Mouse (Mus musculus): Measurements from ENCODE around the gene Zdhhc22.

Zdhhc22 gene

DNA sequence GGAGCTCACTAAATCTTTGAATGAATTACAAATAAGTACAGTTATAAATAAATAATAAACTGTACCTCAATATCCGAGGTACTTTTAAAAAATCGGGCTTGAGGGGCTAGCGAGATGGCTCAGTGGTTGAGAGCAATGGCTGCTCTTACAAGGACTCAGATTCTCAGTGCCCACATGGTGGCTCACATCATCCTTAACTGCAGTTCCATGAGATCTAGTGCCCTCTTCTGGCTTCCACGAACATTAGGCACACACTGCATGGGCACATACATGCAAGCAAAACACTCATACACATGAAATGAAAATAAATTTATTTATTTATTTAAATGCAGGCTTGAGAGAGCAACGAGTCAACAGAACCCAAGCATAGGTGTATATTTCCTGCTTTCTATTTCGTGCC lies 5.7 kb upstream of the Zdhhc22 start:
- no peak for DNase-seq (ENCODE audit: low spot score)

DNA sequence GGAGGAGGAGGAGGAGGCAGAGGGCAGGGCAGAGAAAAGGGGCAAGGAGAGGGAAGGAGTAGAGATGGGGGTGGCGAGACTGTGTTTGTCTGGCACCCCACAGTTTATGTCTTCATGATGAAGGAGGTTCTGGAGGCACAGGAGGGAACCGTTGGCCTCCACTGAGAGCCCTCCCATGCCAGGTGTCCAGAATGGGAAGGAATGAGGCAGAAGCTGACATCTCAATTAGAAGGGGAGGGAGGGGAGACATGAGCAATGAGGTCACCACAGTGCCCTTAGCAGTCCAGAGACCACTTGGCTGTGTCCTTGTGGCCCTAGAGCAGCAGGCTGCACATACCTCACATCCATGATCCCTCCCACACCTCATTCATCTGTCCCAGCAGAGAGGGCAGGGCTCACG lies 4.5 kb upstream of the Zdhhc22 start:
- no peak for DNase-seq (ENCODE audit: low spot score)

DNA sequence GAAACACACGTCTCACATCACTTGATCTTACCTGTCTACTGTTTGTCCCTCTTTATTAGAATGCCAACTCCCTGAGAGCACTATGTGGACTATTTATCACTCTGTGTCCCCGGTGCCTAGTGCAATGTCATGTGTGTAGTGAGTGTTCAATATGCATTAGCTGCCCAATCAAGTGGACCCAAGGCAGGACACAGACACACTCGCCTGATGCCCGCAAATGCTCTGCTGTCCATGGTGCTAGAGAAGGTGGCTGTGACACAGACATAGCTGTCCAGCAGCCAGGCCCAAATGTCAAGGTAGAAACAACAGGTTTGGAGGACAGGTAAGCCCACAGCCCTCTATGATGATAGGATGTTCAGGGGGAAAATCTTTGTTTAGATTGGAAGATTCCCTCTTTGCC lies 3.9 kb upstream of the Zdhhc22 start:
- no peak for DNase-seq (ENCODE audit: low spot score)

DNA sequence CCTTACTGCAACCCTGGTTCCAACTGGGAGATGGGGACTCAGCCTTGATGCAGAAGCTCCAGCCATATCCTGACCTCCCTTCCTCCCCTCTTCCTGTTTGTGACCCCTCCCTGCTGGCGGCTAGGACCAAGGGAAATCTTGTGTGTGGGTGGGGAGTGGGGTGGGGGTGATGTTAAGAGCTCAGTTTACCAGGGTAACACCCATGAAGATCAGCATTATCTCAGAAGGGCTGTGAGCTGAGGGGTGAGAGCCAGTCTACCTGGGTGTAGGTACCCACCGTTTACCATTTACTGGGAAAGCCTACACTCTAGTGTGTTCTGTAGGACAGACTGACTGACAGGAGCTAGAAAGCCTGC lies 503 bp upstream of the Zdhhc22 start:
- DNase-seq (ENCODE audit: low spot score): no peak

DNA sequence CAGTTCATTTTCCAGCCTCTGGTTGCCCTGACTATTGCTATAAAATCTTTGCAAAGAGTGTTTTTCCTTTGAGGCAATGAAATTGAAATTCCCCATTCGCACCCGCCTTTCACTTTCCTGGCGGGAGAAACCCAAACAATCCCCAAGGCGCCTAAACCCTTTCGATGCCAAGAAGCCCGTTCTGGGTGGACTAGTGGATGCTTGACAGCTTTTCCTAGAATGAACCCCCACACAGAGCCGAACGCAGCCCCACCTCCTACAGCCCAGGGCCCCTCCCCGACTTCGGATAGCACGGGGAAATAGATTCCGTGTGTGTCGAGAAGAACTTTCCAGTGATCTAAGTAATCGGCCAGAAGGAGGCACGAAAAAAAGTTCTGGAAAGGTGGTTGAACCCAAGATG lies 852 bp downstream of the Zdhhc22 start:
- DNase-seq (ENCODE audit: low spot score): no peak

DNA sequence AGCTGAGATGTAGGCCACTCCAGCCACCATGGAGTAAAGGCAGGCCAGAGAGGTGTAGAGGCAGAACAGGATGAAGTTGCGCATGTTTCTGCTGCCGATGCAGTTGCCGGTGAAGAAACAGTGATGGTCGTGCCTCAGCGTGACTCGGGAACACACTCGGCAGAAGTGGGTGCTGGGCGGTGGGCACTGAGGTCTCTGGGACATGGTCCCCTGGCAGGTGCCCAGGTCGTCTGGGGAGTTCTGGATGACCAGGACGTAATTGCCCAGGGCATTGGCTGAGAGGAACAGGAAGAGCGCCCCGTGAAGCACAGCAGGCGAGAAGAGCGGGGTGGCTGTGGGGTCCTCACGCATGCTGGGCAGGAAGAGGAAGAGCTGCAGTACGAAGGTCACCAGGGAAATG lies 2.0 kb downstream of the Zdhhc22 start:
- no peak for DNase-seq (ENCODE audit: low spot score)

DNA sequence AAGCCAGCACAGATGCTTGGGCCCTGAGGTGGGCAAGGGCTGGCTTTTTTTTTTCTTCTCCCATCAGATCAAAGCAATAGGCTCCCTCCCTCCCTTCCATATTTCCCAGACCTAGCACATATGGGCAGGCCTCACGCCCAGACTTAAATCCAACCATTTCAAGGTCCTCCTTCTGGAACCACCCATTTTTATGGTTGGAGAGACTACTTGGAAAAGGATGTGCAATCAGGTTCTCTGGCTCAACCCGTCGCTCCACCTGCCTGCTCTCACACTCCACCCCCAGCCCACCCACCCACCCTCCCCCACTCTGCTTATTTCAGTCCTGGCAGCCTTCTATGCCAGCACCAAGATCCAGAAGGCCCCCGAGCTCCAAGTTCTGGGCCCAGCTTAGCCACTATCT lies 3.7 kb downstream of the Zdhhc22 start:
- DNase-seq (ENCODE audit: low spot score): no peak

DNA sequence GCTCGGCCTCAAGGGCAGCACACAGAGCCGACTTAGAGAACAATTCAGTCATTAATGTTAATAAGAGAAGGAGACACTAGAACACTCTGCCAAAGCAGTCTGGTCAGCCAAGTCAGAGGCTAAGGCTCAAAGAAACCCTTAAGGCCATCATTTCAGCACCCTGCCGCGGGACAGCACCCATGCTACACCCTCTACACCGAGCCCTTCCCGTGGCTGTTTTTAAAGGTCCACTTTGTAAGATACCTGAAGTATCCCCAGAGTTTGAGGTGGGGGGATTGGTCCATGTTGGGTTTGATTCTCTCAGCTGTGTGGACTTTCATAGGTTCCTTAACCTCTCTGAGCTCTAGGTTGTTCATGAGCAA lies 6.1 kb downstream of the Zdhhc22 start:
- peak; percentile 60 for DNase-seq (ENCODE audit: low spot score)

DNA sequence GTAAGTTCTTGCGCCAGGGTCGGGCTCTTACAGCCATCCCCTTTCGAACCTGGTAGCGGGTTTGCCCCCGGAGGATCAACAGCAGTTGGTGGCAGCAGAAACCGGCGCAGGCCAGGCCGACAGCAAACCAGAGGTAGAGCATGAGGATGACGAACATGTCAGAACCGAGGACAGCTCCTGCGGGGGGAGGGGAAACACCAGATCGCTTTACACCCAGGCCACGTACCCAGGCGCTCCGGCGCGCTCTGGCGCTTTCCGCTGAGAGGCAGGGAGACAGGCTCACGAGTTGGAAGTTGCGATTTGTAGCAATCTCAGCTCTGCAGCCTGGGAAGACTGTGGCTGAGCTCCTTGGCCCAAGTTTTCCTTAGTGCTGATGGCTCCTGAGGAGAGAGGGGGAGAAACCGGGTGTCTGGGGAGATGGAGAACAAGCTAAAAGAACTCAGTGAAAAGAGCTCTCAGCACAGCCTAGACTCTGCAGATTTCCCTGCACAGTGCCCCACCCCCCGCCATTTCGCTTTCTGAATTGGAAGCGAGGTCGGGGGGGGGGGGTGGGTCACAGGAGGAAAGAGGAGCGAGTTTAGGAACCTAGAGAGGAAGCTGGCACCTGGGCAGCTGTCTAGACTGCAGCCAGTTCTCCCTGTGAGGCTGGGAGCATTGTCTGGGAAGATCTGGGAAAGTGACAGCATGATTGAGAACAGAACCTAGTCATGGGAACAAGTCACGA lies 6.6 kb downstream of the Zdhhc22 start:
- DNase-seq (ENCODE audit: low spot score): peak; percentile 69

DNA sequence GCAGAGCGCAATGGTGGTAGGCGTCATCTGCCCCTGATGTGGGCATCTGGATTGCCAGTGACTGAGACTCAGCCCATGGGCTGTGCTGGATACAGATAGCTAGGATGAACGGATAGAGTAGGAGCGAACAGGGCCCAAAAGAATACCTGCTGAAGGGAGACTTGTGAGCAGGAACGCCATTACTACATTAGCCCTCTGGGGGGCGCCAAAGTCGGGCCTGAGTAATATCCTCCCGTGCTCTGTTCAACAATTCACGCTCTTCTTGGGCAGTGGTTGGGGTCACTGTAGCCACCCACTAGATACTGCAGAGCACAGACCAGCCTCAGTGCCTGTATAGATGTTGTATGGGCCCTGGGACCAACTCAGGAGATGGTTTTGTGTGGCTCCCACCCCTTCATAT lies 9.1 kb downstream of the Zdhhc22 start:
- DNase-seq (ENCODE audit: low spot score): no peak

DNA sequence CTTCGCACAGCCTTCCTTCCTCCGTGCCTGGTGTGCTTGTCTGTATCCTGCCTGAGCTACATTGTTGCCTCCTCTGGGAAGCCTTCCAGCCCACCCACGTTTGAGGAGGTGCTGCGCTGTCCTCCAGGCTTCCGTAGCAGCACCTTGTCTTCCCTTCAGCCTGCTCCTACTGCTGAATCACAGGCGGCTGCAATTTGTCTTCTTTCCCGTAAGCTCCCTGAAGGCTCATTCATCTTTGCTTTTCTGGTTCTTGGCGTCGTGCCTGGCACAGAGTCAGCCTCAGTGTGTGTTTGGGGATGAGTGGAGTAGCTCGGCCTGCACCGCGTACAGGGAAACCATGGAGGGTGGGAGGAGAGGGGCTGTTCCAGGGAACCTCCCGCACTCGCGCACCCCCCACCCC lies 12.4 kb downstream of the Zdhhc22 start:
- DNase-seq (ENCODE audit: low spot score): peak; percentile 41

DNA sequence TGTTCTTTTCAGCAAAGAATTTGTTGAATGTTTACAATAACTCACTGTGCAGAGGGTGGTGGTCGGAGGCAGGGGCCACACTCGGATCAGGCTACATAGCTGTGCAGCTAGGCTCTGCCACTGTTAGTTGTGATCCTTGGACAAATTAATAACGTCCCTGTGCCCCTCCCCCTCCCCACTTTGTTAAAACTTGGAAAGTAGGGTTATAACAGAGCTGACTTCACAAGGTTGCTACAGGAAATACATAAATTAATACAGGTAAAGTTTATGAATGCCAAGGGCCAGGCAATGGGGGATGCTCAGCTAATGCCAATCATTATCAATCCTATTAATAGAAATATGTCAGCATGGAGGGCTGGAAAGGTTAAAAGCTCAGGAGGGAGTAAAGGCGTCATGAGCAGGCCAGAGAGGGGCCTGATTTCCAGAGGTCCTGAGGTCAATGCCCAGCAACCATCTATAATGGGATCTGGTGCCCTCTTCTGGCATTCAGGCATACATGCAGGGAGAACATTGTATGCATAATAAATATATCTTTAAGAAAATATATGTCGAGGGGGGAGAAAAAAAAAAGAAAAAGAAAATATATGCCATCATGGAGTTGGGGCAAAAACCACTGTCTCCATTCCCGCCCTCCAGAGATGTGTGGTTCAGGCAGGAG lies 13.6 kb downstream of the Zdhhc22 start:
- DNase-seq (ENCODE audit: low spot score): no peak

DNA sequence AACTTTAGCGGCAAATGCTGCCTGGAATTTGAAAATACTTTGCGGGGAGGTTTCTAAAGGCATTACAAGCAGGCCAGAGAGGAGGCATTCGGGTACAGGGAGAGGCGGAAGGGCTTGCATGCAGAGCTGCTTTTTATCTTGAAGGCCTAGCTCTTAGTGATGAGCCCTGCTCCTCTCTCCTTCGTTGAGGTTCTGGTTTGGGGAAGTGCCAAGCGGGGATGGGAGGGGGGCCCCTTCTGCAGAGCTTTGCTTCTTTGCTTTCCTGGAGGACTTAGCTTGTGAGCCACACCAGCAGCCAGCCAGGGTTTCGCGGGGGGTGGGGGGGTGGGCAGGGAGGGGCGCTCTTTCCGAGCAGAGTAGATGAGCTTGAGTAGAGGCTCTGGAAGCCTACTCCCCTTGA lies 14.5 kb downstream of the Zdhhc22 start:
- no peak for DNase-seq (ENCODE audit: low spot score)

DNA sequence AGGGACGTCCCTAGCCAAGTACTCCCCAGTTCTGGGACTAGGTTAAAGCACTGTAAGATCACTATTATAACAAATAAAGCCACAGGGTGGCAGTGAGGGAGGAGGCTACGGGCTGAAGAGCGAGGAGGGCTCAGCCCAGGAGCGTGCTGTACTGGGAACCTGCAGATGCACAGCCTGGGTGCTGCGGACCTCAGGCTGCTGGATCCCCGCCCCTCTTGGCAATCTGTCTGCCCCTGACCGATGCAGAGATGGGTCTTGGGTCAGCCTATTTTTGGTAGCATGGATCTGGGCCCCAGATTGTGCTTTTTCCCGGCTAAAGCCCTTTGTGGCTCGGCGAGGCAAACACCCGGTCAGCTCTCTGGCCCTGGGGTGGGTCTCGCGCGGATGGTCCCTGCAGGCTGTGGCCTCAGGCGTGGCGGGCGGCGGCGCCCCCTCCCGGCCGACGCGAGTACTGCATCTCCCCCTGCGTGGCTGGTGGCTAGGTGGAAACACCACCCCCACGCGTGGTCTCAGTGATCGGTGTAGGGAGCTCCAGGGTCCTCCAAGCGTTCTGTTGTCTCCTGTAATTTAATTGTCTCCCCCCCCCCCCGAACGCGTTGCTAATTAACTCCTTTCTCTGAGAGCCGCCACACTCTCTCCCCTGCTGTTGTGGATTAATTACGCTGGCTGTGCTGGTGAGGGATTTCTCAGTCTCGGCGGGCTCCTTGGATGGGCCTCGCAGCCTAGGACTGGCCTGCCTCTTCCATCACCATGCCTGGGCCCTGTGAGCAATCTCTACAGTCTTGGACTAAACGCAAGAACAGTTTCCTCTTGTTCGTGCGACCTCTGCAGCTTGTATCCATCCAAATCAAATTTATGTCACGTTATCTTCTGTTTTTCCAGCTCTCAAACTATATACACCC lies 15.6 kb downstream of the Zdhhc22 start:
- peak; percentile 70 for DNase-seq (ENCODE audit: low spot score)

DNA sequence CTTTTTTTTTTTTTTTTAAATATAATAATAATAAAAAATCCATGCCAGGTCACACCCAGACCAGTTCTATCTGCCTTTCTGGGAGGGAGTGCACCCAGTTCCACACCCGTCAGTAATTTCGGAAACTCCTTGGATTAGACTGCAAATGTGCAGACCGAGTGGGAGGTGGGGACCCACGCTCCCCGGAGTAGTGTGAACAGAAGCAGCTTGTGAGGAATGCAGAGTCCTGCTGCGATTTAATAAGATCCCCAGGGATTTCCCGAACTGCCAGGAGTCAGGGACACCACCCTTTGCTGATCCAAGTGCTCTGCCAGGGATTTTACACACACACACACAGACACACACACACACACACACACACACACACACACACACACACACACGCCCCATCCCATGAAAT lies 16.5 kb downstream of the Zdhhc22 start:
- no peak for DNase-seq (ENCODE audit: low spot score)

DNA sequence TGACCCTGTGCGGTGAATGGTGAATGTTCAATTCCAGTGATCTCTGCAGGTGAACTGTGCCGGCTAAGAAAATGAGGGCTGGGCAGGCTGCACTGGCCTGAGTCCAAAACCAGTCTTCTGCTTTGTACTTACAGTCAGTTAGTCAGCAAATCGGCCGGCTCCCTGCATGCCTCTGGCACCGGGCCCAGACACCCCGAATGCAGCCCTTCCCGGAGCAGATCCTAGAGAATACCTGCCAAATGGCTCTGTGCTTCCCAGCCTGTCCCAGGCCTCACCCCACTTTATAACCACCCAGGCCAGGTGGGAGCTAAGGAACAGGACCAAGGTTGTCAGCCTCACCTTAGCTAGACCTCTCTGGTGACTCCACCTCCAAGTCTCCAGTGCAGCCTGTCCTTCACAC lies 17.0 kb downstream of the Zdhhc22 start:
- peak; percentile 69 for DNase-seq (ENCODE audit: low spot score)

DNA sequence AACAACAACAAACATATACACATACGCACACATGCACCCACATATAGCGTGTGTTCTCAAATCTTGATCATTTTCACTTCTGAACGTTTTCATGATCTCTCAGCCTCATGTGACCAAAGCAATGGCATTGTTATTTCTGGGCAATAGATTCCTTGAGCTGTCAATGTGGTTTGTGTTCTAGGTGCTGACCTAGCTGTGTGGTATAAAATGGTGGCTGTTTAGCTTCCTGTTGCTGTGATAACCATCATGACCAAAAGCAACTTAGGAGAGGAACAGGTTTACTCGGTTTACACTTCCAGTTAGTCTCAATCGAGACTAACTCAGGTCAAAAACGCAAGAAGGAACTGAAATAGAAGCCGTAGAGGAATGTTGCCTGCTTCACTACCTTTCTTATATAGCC lies 19.1 kb downstream of the Zdhhc22 start:
- no peak for DNase-seq (ENCODE audit: low spot score)

DNA sequence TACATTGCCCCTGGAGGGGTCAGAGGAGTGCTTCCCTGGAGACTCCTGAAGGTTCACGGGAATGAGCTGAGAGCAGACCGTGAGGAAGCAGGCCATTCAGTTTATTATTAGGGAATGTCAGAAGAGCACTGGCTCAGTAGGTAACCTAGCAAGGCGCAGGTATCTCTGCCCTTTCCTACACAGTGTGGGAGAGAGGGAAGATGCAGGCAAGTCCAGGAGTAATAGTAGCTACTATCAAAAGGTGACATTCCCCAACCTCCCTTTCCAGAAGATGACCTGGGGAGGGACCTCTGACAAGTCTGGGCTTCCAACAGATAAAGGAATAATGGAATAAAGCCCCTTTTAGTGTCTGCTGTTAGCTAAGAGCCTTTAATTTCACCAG lies 21.0 kb downstream of the Zdhhc22 start:
- DNase-seq (ENCODE audit: low spot score): no peak

DNA sequence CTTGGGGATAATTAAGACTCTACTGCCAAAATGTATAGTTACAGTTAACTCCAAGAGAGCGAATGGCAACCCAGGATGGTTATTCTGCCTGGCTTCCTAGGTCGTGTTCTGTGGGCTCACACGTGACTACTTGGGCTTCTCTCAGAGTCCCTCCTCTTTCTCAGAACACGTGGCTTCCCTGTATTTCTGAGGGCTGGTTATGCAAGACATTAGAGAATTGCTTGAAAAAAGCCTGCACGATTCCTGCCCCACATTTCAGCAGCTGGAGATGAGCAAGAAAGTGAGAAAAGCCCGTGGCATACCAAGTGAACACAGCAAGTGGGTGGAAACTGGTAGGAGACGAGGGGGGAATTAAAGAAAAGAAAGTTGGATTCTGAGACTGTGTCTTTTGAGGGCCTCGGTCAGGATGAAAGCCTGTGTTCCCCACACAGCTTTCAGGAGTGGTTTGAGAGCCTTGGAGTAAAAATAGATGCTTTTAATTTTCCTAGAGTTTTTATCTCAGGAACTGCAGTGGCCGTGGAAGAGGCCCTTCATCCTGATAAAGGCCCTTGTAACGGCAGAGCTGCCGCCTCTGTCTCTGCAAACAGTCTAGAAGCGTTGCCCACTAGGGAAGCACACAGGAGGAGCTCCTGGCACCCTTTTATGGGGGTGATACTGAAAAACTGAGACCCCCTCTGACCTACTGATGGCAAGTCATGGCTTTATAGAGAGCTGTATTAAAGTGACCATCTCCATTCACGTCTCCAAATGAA lies 21.6 kb downstream of the Zdhhc22 start:
- DNase-seq (ENCODE audit: low spot score): no peak

DNA sequence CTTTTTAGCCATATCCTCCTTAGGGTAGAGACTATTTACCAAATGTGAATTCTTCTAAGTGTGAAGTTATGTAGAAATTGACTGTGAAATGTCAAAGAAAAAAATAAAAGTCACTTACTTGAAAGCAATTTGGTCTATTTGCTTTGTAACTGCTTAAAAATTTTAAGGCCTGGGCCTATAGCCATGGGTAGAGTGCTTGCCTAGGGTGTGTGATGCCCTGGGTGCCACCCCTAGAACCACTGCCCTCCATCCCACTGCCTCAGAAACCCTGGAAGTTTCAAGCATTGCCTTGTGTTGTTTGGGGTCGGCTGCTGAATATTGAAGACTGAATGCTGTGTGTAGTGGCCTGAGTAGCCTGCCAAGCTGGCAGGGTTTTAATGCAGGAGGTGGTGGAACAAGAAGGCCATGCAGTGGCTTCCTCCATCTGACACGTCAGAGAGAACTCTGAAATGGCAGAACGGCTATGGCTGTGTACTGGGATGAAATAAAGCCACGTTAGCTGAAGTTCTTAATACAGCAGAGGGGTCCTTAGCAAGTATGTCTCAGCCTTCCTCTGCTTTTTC lies 24.9 kb downstream of the Zdhhc22 start:
- DNase-seq (ENCODE audit: low spot score): no peak

DNA sequence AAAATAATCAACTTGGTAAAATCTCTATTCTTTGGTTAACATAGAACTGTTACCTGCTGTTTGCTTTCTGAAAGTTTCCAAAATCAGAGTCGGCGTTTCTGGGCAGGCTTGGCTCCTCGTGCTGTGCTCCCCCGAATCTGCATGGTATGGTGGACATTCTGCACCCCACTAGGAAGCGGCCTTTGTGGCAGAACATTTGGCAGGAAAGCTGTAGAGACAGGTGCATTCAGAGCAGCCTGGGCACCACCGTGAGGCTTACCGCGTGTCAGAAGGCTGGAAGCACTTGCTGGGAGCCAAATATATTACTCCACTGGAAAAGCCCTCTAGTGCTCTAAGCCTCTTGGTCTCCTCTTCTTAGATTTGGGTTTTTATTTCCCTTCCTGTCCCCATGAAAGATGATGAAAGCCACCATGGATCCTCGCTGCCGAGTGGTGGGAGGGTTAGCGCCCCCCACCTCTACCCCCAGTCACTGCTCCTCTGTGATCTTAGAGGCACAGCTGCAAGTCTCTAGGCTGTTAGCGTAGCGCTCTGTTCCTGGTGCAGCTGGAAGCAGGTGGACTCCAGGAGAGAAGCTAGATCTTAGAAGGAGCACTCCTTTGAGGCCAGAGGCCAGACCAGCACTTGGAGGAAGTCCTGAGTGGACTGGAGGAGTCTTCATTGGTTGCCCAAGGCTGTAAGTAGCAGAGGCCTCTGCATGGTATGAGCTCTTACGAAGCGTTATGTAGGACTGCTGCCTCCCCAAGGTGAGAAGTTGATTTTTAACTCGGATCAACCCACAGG lies 25.8 kb downstream of the Zdhhc22 start:
- DNase-seq (ENCODE audit: low spot score): no peak

Data from ovary, postnatal 36 days (tissue).